Mouse (Mus musculus) CD4-positive, CD25-positive, alpha-beta regulatory T cell, adult 2 months (primary cell): ENCODE data around the gene Rab9b.

Source experiments
- DNase-seq: peaks from one replicate; pipeline ENCODE4 v3.0.0-alpha.2; 2012; ENCODE audit warnings: low read depth, low spot score

The Rab9b gene

GRCm38 (mm10) chrX:136868061-136869040 lies at the start of gene Rab9b:
Gene Rab9b (minus strand): TSS chrX:136868755.
- peak; percentile 0 for DNase-seq

GRCm38 (mm10) chrX:136904369-136904768 lies 35.8 kb upstream of the Rab9b start:
- no peak for DNase-seq

GRCm38 (mm10) chrX:136895757-136896156 lies 27.2 kb upstream of the Rab9b start:
- DNase-seq, result peak; percentile 43

- DNase-seq, result peak; percentile 6
Measured at GRCm38 (mm10) chrX:136850300-136850699, 18.3 kb downstream of the Rab9b start.

GRCm38 (mm10) chrX:136828610-136829009 lies 39.9 kb downstream of the Rab9b start:
- no peak for DNase-seq

GRCm38 (mm10) chrX:136825016-136825415 lies 43.5 kb downstream of the Rab9b start:
- no peak for DNase-seq

GRCm38 (mm10) chrX:136822371-136822770 lies 46.2 kb downstream of the Rab9b start, which contains the start of gene Plp1:
Gene Plp1 (plus strand): TSS chrX:136822671.
- no peak for DNase-seq

- DNase-seq, result peak; percentile 68
Measured at GRCm38 (mm10) chrX:136820250-136820649, 48.3 kb downstream of the Rab9b start.

- DNase-seq, result no peak
Measured at GRCm38 (mm10) chrX:136819752-136820151, 48.8 kb downstream of the Rab9b start.
